Mouse (Mus musculus) megakaryocyte, embryonic 14.5 days (primary cell): ENCODE results near the gene Josd2. TPM values are rescaled to one million over a fixed set of nuclear protein-coding genes. Genes with fewer than 3 reads are reported as not detected.

Experiments used
- H3K27me3 ChIP-seq: replicated peaks from 2 replicates; pipeline ENCODE3; 2012; ENCODE audit warnings: inconsistent platforms
- H3K36me3 ChIP-seq: replicated peaks from 2 replicates; pipeline ENCODE3; 2012; ENCODE audit warnings: low read length, inconsistent platforms, mixed read lengths
- H3K4me1 ChIP-seq: 2 replicates; pipeline ENCODE4 v1.6.1; 2012; ENCODE audit warnings: inconsistent platforms
- H3K4me3 ChIP-seq: replicated peaks from 2 replicates; pipeline ENCODE3; 2012; ENCODE audit warnings: moderate library complexity, mild to moderate bottlenecking, inconsistent platforms
- H3K9me3 ChIP-seq: 2 replicates; pipeline ENCODE4 v1.6.1; 2012; ENCODE audit warnings: inconsistent platforms
- FLI1 ChIP-seq: IDR thresholded peaks from 2 replicates; pipeline ENCODE4 v1.6.1; 2012; ENCODE audit warnings: low read length, inconsistent platforms, mixed read lengths
- GATA1 ChIP-seq: IDR thresholded peaks from 3 replicates; pipeline ENCODE4 v1.6.1; 2012; ENCODE audit warnings: mixed read lengths, low read length, inconsistent platforms, borderline replicate concordance
- polyA plus RNA-seq: library from polyadenylated mRNA; stranded (reverse); fragments of >175 nt; gene quantifications from 2 replicates; pipeline ENCODE4 v1.2.3, GENCODE M21; 2012; ENCODE audit warnings: low replicate concordance; ENCODE audit not compliant: insufficient read depth

Gene Josd2
- polyA plus RNA-seq, 1 experiment: 191 TPM

DNA sequence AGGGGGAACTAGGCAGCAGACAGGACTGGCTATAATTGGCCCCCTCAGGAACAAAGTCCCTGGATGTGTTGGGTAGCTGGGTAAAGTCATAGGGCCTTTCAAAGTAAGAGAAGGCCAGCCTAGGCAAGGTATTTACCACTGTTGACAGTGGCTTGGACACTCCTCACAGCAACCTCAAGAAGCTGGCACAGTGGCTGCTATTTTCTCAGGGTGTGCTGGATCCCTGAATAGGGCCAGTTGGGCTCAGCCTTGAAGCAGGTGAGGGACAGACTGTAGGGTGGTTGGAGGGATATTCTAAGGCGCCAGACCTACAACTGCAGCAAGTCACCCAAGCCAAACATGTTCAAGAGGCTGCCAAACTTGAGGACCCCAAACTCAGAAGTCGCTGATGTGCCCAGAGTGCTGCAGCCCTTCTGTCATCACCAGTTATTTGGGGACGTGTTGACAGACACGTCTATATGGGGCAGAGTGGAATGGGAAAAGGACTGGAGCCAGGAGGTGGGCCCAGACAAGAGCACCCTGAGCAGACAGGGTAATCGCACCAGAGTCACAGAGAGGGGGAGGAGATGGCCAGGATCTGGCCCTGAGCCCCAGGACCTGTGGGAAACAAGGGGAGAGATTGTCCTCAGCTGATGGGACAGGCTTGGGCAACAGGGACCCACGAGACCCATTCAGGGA, 4.2 kb downstream of the Josd2 start:
- TF ChIP-seq FLI1 (no peak), GATA1 (no peak)
- H3K9me3 ChIP-seq: no peaks in the 10 kb centered on the region
- H3K36me3 ChIP-seq: peaks cover 26% of the 10 kb centered on the region
- H3K4me1 ChIP-seq: peaks cover 64% of the 10 kb centered on the region
- peaks cover 31% of the 10 kb centered on the region for H3K27me3 ChIP-seq
- no peak overlapping the region for H3K4me3 ChIP-seq

GRCm38 (mm10) chr7:44472558-44472885, 4.7 kb downstream of the Josd2 start:
- H3K4me1 ChIP-seq: peaks cover 59% of the 10 kb centered on the region
- no peaks in the 10 kb centered on the region for H3K9me3 ChIP-seq
- peaks cover 32% of the 10 kb centered on the region for H3K27me3 ChIP-seq
- no peak overlapping the region for H3K4me3 ChIP-seq
- peaks cover 26% of the 10 kb centered on the region for H3K36me3 ChIP-seq
- TF ChIP-seq FLI1: no peak
- TF ChIP-seq GATA1: no peak

DNA sequence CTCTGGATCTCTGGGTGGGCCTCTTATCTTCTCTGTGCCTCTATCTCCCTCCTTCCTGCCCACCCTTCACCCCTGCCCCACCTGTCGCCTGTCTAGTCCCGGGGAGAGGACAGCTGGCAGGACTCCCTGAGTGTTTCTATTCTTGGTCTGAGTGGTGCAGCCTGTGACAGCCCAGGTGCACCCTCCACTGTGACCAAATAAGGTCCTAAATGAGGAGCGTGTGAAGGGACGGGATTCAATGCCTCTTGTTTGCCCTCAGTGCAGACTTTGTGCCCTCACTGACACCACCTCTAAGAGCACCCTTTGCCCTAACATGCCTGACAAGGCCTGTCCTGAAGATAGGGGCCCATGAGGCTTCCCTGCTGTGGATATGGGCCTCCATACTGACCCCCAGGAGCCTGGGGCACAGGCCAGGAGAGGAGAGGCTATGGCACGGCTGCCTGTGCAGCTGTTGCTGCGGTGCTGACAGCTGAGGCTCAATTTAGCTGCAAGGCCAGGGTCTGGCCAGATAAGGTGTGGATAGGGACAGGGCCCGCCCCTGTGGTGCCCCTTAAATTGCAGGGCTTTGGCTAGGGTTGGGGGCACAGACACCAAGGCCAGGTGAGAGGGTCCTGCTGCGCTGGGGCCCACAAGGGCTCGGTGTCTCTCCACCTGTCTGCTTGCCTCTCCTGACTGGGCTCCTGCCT, 5.3 kb downstream of the Josd2 start:
- Histone ChIP-seq H3K27me3 (peaks cover 37% of the 10 kb centered on the region), H3K4me1 (peaks cover 53% of the 10 kb centered on the region)

DNA sequence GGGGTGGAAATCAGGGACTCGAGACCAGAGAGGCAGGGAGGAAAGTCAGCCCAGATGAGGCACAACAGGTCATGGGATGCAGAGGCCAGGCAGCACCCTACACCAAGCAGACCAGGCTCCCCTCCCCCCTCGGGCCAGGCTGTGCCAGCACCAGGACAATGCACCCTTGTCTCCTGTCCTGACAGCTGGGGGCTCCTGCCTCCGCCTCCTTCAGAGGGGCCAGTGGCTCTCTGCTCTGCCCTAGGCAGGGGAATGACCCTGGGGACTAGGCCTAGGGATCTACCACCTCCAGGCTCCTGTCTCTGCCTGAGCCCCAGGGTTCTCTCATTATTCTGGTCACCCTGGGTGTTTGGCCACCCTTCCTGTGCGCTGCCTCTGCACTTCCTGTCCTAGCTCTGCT, 6.6 kb downstream of the Josd2 start:
- peaks cover 40% of the 10 kb centered on the region for H3K4me1 ChIP-seq
- H3K4me3 ChIP-seq: peak overlapping the region; percentile 43
- H3K9me3 ChIP-seq: no peaks in the 10 kb centered on the region
- TF ChIP-seq GATA1 (no peak), FLI1 (no peak)
- H3K36me3 ChIP-seq: peaks cover 20% of the 10 kb centered on the region
- peaks cover 43% of the 10 kb centered on the region for H3K27me3 ChIP-seq

More for the DNA sequence above, 5.3 kb downstream of the Josd2 start:
- no peak for TF ChIP-seq FLI1
- no peak for TF ChIP-seq GATA1
- Histone ChIP-seq H3K4me3 (no peak overlapping the region), H3K9me3 (no peaks in the 10 kb centered on the region), H3K36me3 (peaks cover 26% of the 10 kb centered on the region)

DNA sequence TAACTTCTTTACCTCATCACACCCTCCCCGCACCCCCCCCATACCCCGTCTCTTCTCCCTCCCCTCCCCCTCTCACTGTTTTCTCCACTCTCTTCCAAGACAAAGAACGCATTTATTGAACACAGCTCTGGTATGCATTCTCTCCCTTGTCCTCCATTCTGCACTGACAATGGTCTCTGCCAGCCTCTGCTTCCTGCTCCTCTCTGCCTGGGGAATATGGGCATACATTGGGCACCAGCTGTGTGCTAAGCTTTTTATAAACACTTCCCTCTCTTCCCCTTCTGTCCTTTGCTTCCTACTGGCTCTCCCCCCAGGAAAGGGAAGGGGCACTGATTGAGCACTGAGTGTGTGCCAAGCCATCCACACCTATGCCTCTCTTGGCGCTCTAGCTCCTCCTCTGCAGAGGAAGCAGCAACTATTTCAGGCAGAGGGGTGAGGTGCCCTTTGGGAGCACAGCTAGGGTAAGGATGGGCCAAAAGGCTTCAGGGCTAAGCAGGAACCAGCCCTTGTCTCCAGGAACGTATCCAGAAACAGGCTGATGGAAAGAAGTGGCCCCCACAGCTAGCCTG, 7.3 kb downstream of the Josd2 start:
- H3K4me1 ChIP-seq: peaks cover 33% of the 10 kb centered on the region

GRCm38 (mm10) chr7:44482836-44483435, 15.2 kb downstream of the Josd2 start:
- Histone ChIP-seq H3K36me3 (peaks cover 10% of the 10 kb centered on the region), H3K27me3 (peaks cover 36% of the 10 kb centered on the region), H3K4me3 (no peak overlapping the region), H3K4me1 (peaks cover 10% of the 10 kb centered on the region; the same call in 1 of the 2 replicates), H3K9me3 (no peaks in the 10 kb centered on the region)
- TF ChIP-seq GATA1 (no peak), FLI1 (no peak)

More for the DNA sequence above, 7.3 kb downstream of the Josd2 start:
- H3K9me3 ChIP-seq: no peaks in the 10 kb centered on the region
- H3K36me3 ChIP-seq: peaks cover 13% of the 10 kb centered on the region
- H3K4me3 ChIP-seq: no peak overlapping the region
- TF ChIP-seq FLI1: no peak
- TF ChIP-seq GATA1: no peak
- H3K27me3 ChIP-seq: peaks cover 49% of the 10 kb centered on the region

GRCm38 (mm10) chr7:44484109-44484508, 16.3 kb downstream of the Josd2 start:
- Histone ChIP-seq H3K36me3 (peaks cover 21% of the 10 kb centered on the region), H3K4me3 (peak overlapping the region; percentile 51), H3K27me3 (peaks cover 28% of the 10 kb centered on the region), H3K4me1 (peaks cover 17% of the 10 kb centered on the region), H3K9me3 (no peaks in the 10 kb centered on the region)
- no peak for TF ChIP-seq FLI1
- TF ChIP-seq GATA1: no peak

GRCm38 (mm10) chr7:44484841-44485571, 17.2 kb downstream of the Josd2 start:
- TF ChIP-seq FLI1 (no peak), GATA1 (no peak)
- Histone ChIP-seq H3K9me3 (no peaks in the 10 kb centered on the region), H3K4me3 (no peak overlapping the region), H3K36me3 (peaks cover 28% of the 10 kb centered on the region), H3K4me1 (peaks cover 24% of the 10 kb centered on the region), H3K27me3 (peaks cover 24% of the 10 kb centered on the region)

DNA sequence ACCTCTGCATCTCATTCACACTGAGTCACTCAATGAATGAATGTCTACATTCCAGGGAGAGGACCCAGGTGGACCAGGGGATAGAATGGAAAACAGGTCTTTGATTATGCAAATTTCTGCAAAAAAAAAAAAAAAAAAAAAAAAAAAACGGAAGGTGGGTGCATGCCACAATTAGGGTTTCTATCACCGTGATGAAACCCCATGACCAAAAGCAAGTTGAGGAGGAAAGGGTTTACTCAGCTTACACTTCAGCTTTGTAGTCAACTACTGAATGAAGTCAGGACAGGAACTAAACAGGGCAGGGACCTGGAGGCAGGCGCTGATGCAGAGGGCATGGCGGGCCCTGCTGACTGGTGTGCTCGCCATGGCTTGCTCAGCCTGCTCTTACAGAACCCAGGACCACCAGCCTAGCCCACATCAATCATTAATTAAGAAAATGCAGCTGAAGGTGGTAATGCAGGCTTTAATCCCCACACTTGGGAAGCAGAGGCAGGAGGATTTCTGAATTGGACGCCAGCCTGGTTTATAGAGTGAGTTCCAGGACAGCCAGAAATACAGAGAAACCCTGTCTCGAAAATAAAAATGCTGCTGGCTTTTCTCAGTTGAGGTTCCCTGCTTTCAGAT, 17.9 kb downstream of the Josd2 start:
- Histone ChIP-seq H3K4me1 (peaks cover 31% of the 10 kb centered on the region), H3K9me3 (no peaks in the 10 kb centered on the region), H3K27me3 (peaks cover 19% of the 10 kb centered on the region), H3K36me3 (peaks cover 35% of the 10 kb centered on the region), H3K4me3 (no peak overlapping the region)
- no peak for TF ChIP-seq FLI1
- no peak for TF ChIP-seq GATA1
